8 mouse cellular contexts compared by ENCODE assay signal in genomic region chr7:112158942-112159341, GRCm38 (mm10). TPM values are rescaled to one million over a fixed set of nuclear protein-coding genes. Genes with fewer than 3 reads are reported as not detected.
DNase-seq lines count a peak whose midpoint lies in the region; ATAC-seq and TF ChIP-seq lines count a peak whose summit lies in the region.

Gene Dkk3 (minus strand): TSS chr7:112159057.

- peak in 1 of 2 experiments; percentile 51 for DNase-seq in layer of hippocampus, adult 18-20 months (ENCODE audit: low spot score in 2 of 2)
- DNase-seq in layer of hippocampus, adult 9-11 months: no peak
- DNase-seq in kidney, postnatal 25 days: peak; percentile 44 to 68
- DNase-seq in liver, postnatal 0 days: no peak
- DNase-seq in right cerebral cortex, postnatal 4 days: peak; percentile 47
- no peak for DNase-seq in urinary bladder, postnatal 10 days (ENCODE audit: low spot score)

- no peaks in the 10 kb centered on the region for H3K27me3 ChIP-seq in heart, embryonic 12.5 days (replicated peaks)
- H3K27me3 ChIP-seq in liver, postnatal 0 days (ENCODE audit: insufficient read depth, low read length): peaks cover 12% of the 10 kb centered on the region; the same call in 1 of the 2 replicates

- H3K27ac ChIP-seq in brown adipose tissue, adult 24 weeks (replicated peaks; ENCODE audit: low read depth, low read length): no peak within 1 kb of the TSS
- peak within 1 kb of the TSS; percentile 61 for H3K27ac ChIP-seq in heart, embryonic 12.5 days (ENCODE audit: poor library complexity, severe bottlenecking)
- no peak within 1 kb of the TSS for H3K27ac ChIP-seq in liver, postnatal 0 days (ENCODE audit: low read depth)

- 0 out of 2 replicates have a peak, but pooled peaks cover 1% of the 10 kb centered on the region for H3K36me3 ChIP-seq in heart, embryonic 12.5 days
- H3K36me3 ChIP-seq in liver, postnatal 0 days (replicated peaks; ENCODE audit: insufficient read depth, low read length): no peaks in the 10 kb centered on the region

- peak within 1 kb of the TSS; percentile 72 for H3K4me2 ChIP-seq in heart, embryonic 12.5 days
- H3K4me2 ChIP-seq in liver, postnatal 0 days (ENCODE audit: low read depth, low read length): peak within 1 kb of the TSS; percentile 68

- 2% methylated on average over 21 of the region's 21 CpGs for WGBS in heart, embryonic 12.5 days
- 7% methylated on average over 21 of the region's 21 CpGs for WGBS in liver, postnatal 0 days (ENCODE audit: insufficient replicate concordance)

- H3K9me3 ChIP-seq in heart, embryonic 12.5 days (replicated peaks): no peaks in the 10 kb centered on the region
- H3K9me3 ChIP-seq in liver, postnatal 0 days (ENCODE audit: low read length): no peaks in the 10 kb centered on the region

- H3K4me1 ChIP-seq in brown adipose tissue, adult 24 weeks (ENCODE audit: control insufficient read depth, insufficient read depth, insufficient read length, low read length): no peaks in the 10 kb centered on the region; the same call in 1 of the 2 replicates
- peaks cover 44% of the 10 kb centered on the region for H3K4me1 ChIP-seq in heart, embryonic 12.5 days (replicated peaks)
- H3K4me1 ChIP-seq in liver, postnatal 0 days (ENCODE audit: insufficient read depth): peaks cover 5% of the 10 kb centered on the region; the same call in 1 of the 2 replicates

- H3K9ac ChIP-seq in heart, embryonic 12.5 days: peak within 1 kb of the TSS; percentile 77
- peak within 1 kb of the TSS; percentile 11; the same call in 1 of the 2 replicates for H3K9ac ChIP-seq in liver, postnatal 0 days (replicated peaks)

- no peak for TF ChIP-seq EP300 in liver, postnatal 0 days (IDR thresholded peaks at IDR 0.05; ENCODE audit: low read depth)

- TF ChIP-seq CTCF in liver, postnatal 0 days (IDR thresholded peaks at IDR 0.05; ENCODE audit: low read depth): no peak

- H3K4me3 ChIP-seq in brown adipose tissue, adult 24 weeks (ENCODE audit: insufficient read depth, low read depth, low read length): peak within 1 kb of the TSS; percentile 39
- H3K4me3 ChIP-seq in heart, embryonic 12.5 days: peak within 1 kb of the TSS; percentile 62
- H3K4me3 ChIP-seq in liver, postnatal 0 days (ENCODE audit: low read depth, low read length): peak within 1 kb of the TSS; percentile 38

- ATAC-seq in heart, embryonic 12.5 days (ENCODE audit: insufficient number of reproducible peaks, low FRiP score): no peak; the same call in 1 of the 2 replicates
- ATAC-seq in liver, postnatal 0 days: no peak

RNA-seq across cellular contexts. Expression of gene Dkk3, which starts in this region (rescaled TPM):
- total RNA-seq in layer of hippocampus, adult 18-20 months (2021): 100 to 1,000 TPM; 283 to 293 TPM
- 0.32 and 0.46 TPM in 2 replicates for polyA plus RNA-seq in brown adipose tissue, adult 24 weeks (2012; ENCODE audit: insufficient read depth, insufficient read length, missing spikeins)
- 91.4 and 96.7 TPM in 2 replicates for polyA plus RNA-seq in heart, embryonic 12.5 days (2016; fragmentation: Nextera tagmentation; extraction: Ambion mirVana)
- polyA plus RNA-seq in liver, postnatal 0 days (2015; fragmentation: Nextera tagmentation; extraction: Ambion mirVana): 1.2 and 1.7 TPM in 2 replicates

Comparison
In these comparisons a context has a peak if more than half of its experiments do, and no peak if none do; other contexts are left out.
1. RNA of gene Dkk3 (polyA plus RNA-seq): 91.4 to 96.7 TPM in heart, embryonic 12.5 days; 1.2 to 1.7 TPM in liver, postnatal 0 days and 0.32 to 0.46 TPM in brown adipose tissue, adult 24 weeks; every median in the first group is over 10 times any median in the second.
2. DNase-seq: peak in kidney, postnatal 25 days (2 of 2) and right cerebral cortex, postnatal 4 days (single experiment); none in layer of hippocampus, adult 9-11 months (single experiment), liver, postnatal 0 days (single experiment) and urinary bladder, postnatal 10 days (single experiment).
3. Peak in every context shown above with its lines, with median percentiles within 50 percentile points of each other: H3K4me3 ChIP-seq.